Mouse (Mus musculus): ENCODE results near the gene Prr7.
A peak's percentile ranks its signal among the peaks of the same experiment; 100 is the strongest.

Gene Prr7

DNA sequence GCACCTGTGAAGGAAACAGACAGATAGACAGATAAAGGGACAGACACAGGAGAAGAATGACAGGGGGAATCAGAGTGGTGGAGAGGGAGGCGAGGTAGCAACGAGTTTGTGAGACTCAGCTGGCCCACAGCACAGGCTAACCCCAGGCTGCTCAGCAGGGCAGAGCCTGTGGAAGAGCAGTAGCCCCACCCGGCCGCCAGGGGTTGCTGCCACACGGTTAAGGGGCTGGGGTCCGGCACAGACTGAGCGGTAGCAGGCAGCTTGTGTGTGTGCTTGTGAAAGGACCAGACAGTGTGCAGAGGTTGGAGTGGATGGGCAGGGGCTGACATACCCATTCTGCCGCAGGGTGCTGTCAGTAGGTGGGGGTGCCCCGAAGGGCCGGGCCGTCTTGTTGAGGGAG lies 43.8 kb downstream of the Prr7 start:
- no peak for DNase-seq (ENCODE audit: low spot score)

DNA sequence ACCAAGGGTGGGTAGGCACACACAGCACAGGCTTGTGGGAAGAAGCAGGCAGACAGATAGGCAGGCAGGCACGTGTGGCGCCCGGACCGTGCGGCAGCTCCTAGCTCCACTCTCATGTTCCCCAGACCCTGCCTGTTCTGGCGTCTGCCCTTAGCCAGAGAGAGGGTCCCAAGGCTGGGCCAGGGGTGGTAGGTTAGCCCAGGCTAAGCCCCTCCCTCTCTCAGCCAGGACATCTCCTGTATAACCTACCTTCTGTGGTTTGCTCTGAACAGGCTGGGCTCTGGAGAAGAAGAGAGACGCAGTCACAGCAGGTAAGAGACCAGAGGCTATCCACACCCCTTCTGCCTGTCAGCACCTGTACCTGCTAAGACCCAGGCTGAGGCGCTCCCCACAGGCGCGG lies 44.5 kb downstream of the Prr7 start:
- no peak for DNase-seq (ENCODE audit: low spot score)

DNA sequence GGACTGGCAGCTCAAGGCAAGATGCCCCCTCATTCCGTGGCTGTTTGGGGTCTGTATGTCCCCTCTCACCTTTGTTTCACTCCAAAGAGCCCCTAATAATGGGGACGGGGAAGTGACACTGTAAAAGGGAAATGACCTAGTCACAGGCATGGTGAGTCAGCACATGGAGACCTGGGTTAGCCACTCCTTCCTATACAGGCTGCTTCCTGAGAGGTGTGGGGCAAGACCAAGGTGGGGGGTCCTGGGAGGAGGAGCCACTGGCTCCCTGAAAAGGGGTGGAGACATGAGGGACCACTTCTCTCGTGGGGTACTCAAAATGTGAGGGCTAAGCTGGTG lies 46.2 kb downstream of the Prr7 start:
- DNase-seq (ENCODE audit: low spot score) = no peak

DNA sequence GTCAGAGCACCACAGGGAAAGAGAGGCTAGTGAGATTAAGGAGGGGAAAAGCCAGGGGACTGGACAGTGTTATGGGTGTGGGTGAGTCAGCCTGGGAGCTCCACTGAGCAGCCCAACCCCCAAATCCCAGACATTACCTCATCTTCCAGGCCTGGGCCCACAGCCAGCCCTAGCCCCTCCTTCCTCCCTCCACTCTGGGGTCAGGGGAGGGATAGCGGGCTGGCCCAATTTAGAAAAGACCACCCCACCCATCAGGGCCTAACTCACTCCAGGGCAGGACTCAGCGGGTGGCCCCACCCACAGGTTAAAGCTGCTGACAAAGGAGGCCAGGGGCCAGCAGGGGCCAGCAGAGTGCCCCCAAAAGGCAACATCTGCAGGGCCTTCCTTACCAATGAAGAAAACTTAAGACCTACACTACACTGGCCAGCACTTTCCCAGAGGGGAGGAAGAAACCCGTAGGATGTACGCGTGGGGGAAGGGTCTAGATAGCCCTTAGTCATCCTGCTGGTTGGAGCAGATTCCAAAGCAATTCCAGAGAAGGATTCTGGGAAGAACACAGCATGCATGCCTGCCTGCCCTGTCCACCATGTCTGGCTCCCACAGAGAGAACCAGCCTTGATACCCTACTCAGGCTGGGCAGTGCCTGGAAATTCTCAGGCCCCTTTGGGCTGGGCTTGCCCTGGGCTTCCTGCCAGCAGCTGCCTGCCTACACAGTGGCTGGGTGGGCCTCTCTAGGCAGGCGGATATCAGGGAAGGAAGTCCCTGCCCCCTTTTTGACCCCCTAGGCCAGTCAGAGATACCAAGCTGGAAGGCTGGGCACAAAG lies 46.8 kb downstream of the Prr7 start:
- peak; percentile 82 for DNase-seq (ENCODE audit: low spot score)

DNA sequence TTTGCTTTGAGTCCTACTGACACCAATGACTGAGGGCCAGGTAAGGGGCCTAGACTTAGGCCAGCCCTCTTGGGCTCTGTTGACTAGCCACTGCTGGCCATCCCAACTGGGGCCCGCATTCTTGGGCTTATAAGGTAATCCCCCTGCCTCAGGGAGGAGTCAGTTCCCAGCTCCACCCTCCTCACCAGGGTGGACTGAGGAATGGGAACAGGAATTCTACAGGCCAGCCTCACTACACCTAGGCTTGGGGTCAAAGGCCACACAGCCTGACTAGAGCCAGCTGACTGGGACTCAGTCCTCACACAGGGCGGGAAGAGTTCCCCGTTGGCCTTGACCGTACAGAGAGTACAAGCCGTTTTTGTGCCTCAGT lies 47.4 kb downstream of the Prr7 start:
- DNase-seq (ENCODE audit: low spot score) = no peak

DNA sequence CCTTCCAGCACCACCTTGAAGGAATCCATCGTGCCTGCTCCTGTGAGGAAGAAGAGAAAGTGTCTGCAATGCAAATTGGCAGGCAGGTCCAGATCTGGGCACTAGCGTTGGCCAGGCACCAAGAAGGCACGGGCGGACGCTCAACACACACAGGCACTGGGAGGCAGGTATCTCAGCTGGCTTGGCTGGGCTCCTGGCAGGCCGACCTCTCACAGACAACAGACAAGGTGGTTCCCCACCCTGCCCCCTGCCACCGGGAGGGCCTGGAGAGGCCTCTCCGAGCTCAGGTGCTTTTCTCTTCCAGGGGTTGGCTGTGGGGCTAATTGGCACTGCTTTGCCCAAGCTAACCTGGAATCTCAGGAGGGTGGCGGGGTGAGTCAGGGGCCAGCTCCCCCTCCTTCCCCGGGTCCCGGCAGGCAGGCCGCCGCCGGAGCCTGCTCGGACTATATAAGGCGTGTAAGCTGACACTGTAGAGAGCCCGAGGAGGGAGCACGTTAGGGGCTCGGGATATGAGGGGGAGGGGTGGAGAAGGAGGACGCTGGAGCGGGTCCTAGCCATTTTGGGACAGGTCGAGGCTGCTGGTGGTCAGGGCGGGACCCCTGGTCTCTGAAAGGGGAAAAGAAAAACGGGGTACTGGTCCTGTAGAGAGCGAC lies 48.4 kb downstream of the Prr7 start:
- peak; percentile 70 for DNase-seq (ENCODE audit: low spot score)

DNA sequence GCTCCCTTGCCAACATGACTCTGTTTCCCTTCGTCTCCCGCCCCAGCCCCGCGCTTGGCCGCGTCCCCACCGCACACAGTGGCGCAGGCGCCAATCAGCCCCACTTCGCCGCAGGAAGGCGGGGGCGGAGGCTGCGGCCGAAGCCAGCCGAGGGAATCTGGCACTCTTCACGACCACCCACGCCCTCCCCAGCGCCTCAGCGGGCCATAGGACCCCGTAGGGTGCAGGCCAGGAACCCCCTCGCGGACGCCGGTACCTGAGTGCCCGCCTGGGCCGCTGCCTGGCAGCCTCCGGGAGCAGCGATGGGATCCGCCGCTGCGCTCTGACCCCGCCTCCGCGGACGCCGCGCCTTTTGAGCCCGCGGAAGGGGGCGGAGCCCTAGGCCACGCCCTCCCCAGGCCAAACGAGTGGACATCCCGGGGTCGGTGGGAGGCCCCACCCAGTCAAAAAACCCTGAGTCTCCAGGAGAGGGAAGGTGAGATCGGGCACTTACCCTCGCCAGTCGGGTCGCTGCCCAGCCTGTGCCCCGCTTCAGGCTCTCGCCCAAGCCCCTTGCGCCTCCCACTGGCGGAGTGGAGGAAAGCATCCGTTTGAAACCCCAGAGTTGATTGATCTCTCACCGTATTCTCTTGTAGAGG lies 49.2 kb downstream of the Prr7 start, which contains the start of gene Pdlim7:
TSS of gene Pdlim7 (minus strand) at position 566 of the 638 bp plus-strand sequence.
- DNase-seq (ENCODE audit: low spot score) = peak; percentile 96

DNA sequence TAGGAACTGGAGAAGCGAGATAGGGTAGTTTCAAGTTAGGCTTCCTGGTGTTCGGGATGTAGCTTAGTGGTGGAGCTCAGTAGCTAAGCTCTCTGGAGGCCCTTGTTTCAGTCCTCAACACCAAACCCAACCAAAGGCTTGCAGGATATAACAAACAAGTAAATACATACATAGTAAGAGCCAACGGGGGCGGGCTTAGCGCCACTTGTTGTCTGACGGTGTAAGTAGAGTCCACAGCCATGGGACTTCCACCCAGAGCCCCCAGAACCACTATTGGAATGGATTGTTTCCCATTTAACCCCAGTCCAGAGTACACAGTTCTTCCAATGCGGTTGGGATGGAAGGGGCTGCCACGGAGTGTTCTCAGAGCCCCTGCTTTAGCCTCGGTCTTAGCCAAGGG lies 49.8 kb downstream of the Prr7 start:
- DNase-seq (ENCODE audit: low spot score) = no peak

DNA sequence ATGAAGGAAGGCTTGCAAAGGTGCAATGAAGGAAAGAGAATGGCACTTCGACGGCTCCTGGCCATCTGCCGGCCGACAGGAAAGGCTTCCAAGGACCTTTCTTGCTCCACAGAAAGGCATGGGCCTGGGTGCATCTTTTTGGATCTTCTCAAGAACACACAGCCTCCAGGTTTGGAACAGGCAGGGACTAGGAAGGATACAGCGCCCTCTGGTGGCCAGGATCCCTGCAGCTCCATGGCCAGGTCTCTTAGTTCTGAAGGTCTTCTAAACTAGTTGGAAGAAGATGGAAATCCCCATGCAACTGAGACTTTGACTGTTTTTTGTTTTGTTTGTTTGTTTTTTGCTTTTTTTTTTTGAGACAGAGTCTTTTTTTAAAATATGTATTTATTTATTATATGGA lies 52.9 kb downstream of the Prr7 start:
- DNase-seq (ENCODE audit: low spot score) = peak; percentile 97

DNA sequence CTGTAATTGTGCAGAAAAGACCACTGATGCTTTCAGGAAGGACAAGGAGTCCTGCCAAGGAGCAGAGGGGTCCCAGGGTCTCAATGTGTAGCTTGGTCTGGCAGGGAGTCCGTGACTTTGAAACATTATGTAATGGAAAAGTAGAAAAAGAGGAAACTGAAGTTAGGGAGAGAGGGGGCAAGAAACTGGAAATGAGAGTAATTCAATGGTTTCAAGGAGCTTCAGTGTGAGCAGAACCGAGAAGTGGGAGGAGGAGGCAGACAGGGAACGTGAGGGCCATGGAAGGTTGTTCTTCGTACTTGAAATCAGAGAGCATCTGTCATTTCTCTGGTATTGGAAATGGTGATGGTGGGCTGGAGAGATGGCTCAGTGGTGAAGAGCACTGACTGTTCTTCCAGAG lies 55.5 kb downstream of the Prr7 start:
- DNase-seq (ENCODE audit: low spot score) = no peak

DNA sequence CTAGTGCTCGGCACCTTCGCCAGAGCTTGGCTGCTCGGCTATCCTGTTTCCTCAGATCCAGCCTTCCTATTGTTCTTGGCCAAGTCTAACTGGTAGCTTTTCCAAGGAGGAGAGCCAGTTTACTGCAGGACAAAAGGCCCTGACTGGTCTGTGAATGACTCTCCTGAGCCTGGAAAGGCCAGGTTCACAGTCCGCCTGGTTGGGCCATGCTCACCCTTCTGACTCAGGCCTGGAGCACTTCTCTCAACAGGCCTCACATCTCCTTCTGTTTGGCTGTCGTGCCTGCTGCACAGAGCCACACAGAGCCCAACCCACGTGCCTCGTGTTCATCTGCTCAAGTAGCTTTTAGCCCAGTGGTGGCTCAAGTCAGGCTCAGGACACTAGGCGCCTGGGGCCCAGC lies 58.7 kb downstream of the Prr7 start:
- DNase-seq (ENCODE audit: low spot score) = peak; percentile 41
